Mouse (Mus musculus): ENCODE results near the gene Lnx2. TPM values are rescaled to one million over a fixed set of nuclear protein-coding genes. Genes with fewer than 3 reads are reported as not detected.
A peak's percentile ranks its signal among the peaks of the same experiment; 100 is the strongest.

Lnx2 gene
- polyA plus RNA-seq, 1 experiment from 2014 or later, result 5.0 TPM

GRCm38 (mm10) chr5:146993509-146993908 lies 82.9 kb downstream of the Lnx2 start:
- no peak for DNase-seq (ENCODE audit: low spot score)

GRCm38 (mm10) chr5:146989051-146989450 lies 87.3 kb downstream of the Lnx2 start:
- no peak for ATAC-seq (ENCODE audit: low FRiP score)
- H3K4me3 ChIP-seq (replicated peaks; ENCODE audit: low read length), result no peak overlapping the region
- H3K27ac ChIP-seq, result no peak overlapping the region

More at GRCm38 (mm10) chr5:146993509-146993908, 82.9 kb downstream of the Lnx2 start:
- WGBS, result 79% methylated on average over 8 of the region's 8 CpGs
- Histone ChIP-seq H3K4me2 (replicated peaks) (no peak overlapping the region), H3K9me3 (ENCODE audit: control insufficient read depth, low read length) (no peaks in the 10 kb centered on the region), H3K9ac (no peak overlapping the region), H3K4me3 (replicated peaks; ENCODE audit: low read length) (no peak overlapping the region), H3K36me3 (replicated peaks; ENCODE audit: control insufficient read depth, insufficient read depth) (no peaks in the 10 kb centered on the region), H3K27me3 (ENCODE audit: control insufficient read depth, insufficient read depth, low read length) (no peaks in the 10 kb centered on the region), H3K27ac (no peak overlapping the region), H3K4me1 (replicated peaks; ENCODE audit: control insufficient read depth, insufficient read depth, low read length) (no peaks in the 10 kb centered on the region)
- ATAC-seq (ENCODE audit: low FRiP score), result no peak

GRCm38 (mm10) chr5:146987588-146987987 lies 88.8 kb downstream of the Lnx2 start:
- H3K36me3 ChIP-seq (replicated peaks; ENCODE audit: control insufficient read depth, insufficient read depth), result no peaks in the 10 kb centered on the region
- no peak overlapping the region for H3K4me3 ChIP-seq (replicated peaks; ENCODE audit: low read length)
- no peak for ATAC-seq (ENCODE audit: low FRiP score)
- H3K9me3 ChIP-seq (ENCODE audit: control insufficient read depth, low read length), result no peaks in the 10 kb centered on the region
- H3K4me1 ChIP-seq (replicated peaks; ENCODE audit: control insufficient read depth, insufficient read depth, low read length), result 0 out of 2 replicates have a peak, but pooled peaks cover 9% of the 10 kb centered on the region
- H3K4me2 ChIP-seq (replicated peaks), result no peak overlapping the region
- no peak for DNase-seq (ENCODE audit: low spot score)
- H3K9ac ChIP-seq, result no peak overlapping the region
- no peak overlapping the region for H3K27ac ChIP-seq
- 76% methylated on average over 10 of the region's 10 CpGs for WGBS
- H3K27me3 ChIP-seq (ENCODE audit: control insufficient read depth, insufficient read depth, low read length), result 0 out of 2 replicates have a peak, but pooled peaks cover under 1% of the 10 kb centered on the region

More at GRCm38 (mm10) chr5:146989051-146989450, 87.3 kb downstream of the Lnx2 start:
- no peaks in the 10 kb centered on the region for H3K36me3 ChIP-seq (replicated peaks; ENCODE audit: control insufficient read depth, insufficient read depth)
- H3K27me3 ChIP-seq (ENCODE audit: control insufficient read depth, insufficient read depth, low read length), result no peaks in the 10 kb centered on the region
- H3K4me2 ChIP-seq (replicated peaks), result no peak overlapping the region
- 84% methylated on average over 5 of the region's 5 CpGs for WGBS
- no peak overlapping the region for H3K9ac ChIP-seq
- no peaks in the 10 kb centered on the region for H3K9me3 ChIP-seq (ENCODE audit: control insufficient read depth, low read length)
- DNase-seq (ENCODE audit: low spot score), result no peak
- H3K4me1 ChIP-seq (replicated peaks; ENCODE audit: control insufficient read depth, insufficient read depth, low read length), result 0 out of 2 replicates have a peak, but pooled peaks cover 9% of the 10 kb centered on the region

DNA sequence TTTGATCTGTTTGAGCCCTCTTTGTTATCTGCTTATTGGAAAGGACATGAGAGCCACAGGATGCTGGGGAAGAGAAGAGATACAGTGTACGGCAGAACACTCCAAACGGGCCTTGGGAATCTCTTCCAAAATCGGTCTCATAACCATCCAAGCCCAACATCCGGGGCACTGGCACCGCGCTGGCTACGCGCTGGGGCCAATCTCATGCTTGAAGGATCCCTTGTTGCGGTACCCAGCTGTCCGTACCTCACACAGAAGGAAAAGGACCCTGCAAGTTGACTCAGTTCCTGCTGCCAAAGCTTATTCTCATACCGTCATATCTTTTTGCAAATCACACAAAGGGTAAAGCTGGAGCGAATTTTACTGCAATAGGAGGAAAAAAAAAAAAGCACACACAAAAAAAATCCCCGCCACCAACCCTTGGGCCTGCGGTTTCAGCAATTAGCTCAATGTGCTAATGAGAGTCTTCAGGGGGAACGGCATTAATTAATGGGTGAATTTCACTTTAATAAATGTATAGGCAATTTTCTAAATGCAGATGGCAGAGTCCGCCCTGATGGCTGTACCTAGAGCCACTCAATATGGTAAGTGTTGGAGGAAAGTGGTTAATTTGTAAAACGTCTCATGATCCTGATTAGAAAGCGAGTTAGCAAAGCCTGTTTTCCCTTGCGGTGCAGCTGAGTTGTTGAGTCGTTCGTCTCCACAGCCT lies 90.5 kb downstream of the Lnx2 start:
- WGBS, result 57% methylated on average over 21 of the region's 21 CpGs
- no peak overlapping the region for H3K4me3 ChIP-seq (replicated peaks; ENCODE audit: low read length)
- ATAC-seq (ENCODE audit: low FRiP score), result no peak
- no peak overlapping the region for H3K27ac ChIP-seq
- H3K27me3 ChIP-seq (ENCODE audit: control insufficient read depth, insufficient read depth, low read length), result peaks cover 5% of the 10 kb centered on the region; the same call in 1 of the 2 replicates
- H3K36me3 ChIP-seq (replicated peaks; ENCODE audit: control insufficient read depth, insufficient read depth), result no peaks in the 10 kb centered on the region
- H3K9ac ChIP-seq, result no peak overlapping the region
- H3K4me2 ChIP-seq (replicated peaks), result peak overlapping the region; percentile 21
- 0 out of 2 replicates have a peak, but pooled peaks cover 9% of the 10 kb centered on the region for H3K4me1 ChIP-seq (replicated peaks; ENCODE audit: control insufficient read depth, insufficient read depth, low read length)
- no peak for DNase-seq (ENCODE audit: low spot score)
- H3K9me3 ChIP-seq (ENCODE audit: control insufficient read depth, low read length), result no peaks in the 10 kb centered on the region

- Histone ChIP-seq H3K36me3 (replicated peaks; ENCODE audit: control insufficient read depth, insufficient read depth) (no peaks in the 10 kb centered on the region), H3K4me1 (replicated peaks; ENCODE audit: control insufficient read depth, insufficient read depth, low read length) (0 out of 2 replicates have a peak, but pooled peaks cover 9% of the 10 kb centered on the region), H3K9me3 (ENCODE audit: control insufficient read depth, low read length) (no peaks in the 10 kb centered on the region), H3K27ac (no peak overlapping the region), H3K27me3 (ENCODE audit: control insufficient read depth, insufficient read depth, low read length) (peaks cover 5% of the 10 kb centered on the region; the same call in 1 of the 2 replicates), H3K4me3 (replicated peaks; ENCODE audit: low read length) (no peak overlapping the region), H3K9ac (no peak overlapping the region), H3K4me2 (replicated peaks) (no peak overlapping the region)
- 8% methylated on average over 8 of the region's 8 CpGs for WGBS
- DNase-seq (ENCODE audit: low spot score), result peak; percentile 73
- ATAC-seq (ENCODE audit: low FRiP score), result no peak
Observed at GRCm38 (mm10) chr5:146983216-146983615, 93.2 kb downstream of the Lnx2 start.

- Histone ChIP-seq H3K4me2 (replicated peaks) (no peak overlapping the region), H3K4me1 (replicated peaks; ENCODE audit: control insufficient read depth, insufficient read depth, low read length) (0 out of 2 replicates have a peak, but pooled peaks cover 6% of the 10 kb centered on the region), H3K36me3 (replicated peaks; ENCODE audit: control insufficient read depth, insufficient read depth) (no peaks in the 10 kb centered on the region), H3K27me3 (ENCODE audit: control insufficient read depth, insufficient read depth, low read length) (peaks cover 5% of the 10 kb centered on the region; the same call in 1 of the 2 replicates), H3K9me3 (ENCODE audit: control insufficient read depth, low read length) (no peaks in the 10 kb centered on the region), H3K9ac (no peak overlapping the region), H3K27ac (no peak overlapping the region), H3K4me3 (replicated peaks; ENCODE audit: low read length) (no peak overlapping the region)
- ATAC-seq (ENCODE audit: low FRiP score), result no peak
- WGBS, result 81% methylated on average over 6 of the region's 6 CpGs
- DNase-seq (ENCODE audit: low spot score), result no peak
Observed at GRCm38 (mm10) chr5:146981376-146981775, 95.0 kb downstream of the Lnx2 start.

DNA sequence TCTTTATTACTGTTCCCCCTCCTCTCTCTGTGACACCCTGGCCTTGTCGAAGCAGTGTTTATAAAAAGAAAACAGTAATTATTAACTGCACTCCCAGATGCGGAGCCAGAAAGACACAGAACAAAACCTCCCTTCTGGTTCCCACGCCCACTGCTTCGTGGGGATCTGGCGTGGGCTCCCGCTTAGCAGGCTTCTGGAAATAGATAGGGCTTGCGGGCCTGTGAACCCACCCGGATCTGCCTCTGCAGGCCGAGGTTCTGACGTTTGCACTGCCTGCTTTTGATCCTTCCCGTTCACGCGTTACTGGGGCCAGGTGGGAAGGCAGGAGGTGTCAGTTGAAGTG lies 101.6 kb downstream of the Lnx2 start:
- DNase-seq (ENCODE audit: low spot score), result no peak
- ATAC-seq (ENCODE audit: low FRiP score), result no peak
- H3K4me1 ChIP-seq (replicated peaks; ENCODE audit: control insufficient read depth, insufficient read depth, low read length), result no peaks in the 10 kb centered on the region
- no peaks in the 10 kb centered on the region for H3K27me3 ChIP-seq (ENCODE audit: control insufficient read depth, insufficient read depth, low read length)
- H3K4me2 ChIP-seq (replicated peaks), result no peak overlapping the region
- no peak overlapping the region for H3K27ac ChIP-seq
- H3K9ac ChIP-seq, result no peak overlapping the region
- WGBS, result 64% methylated on average over 13 of the region's 13 CpGs
- no peaks in the 10 kb centered on the region for H3K36me3 ChIP-seq (replicated peaks; ENCODE audit: control insufficient read depth, insufficient read depth)
- no peaks in the 10 kb centered on the region for H3K9me3 ChIP-seq (ENCODE audit: control insufficient read depth, low read length)
- no peak overlapping the region for H3K4me3 ChIP-seq (replicated peaks; ENCODE audit: low read length)

GRCm38 (mm10) chr5:146973858-146974780 lies 102.3 kb downstream of the Lnx2 start:
- H3K4me3 ChIP-seq (replicated peaks; ENCODE audit: low read length), result no peak overlapping the region
- H3K36me3 ChIP-seq (replicated peaks; ENCODE audit: control insufficient read depth, insufficient read depth), result no peaks in the 10 kb centered on the region
- H3K9ac ChIP-seq, result no peak overlapping the region
- no peaks in the 10 kb centered on the region for H3K9me3 ChIP-seq (ENCODE audit: control insufficient read depth, low read length)
- no peaks in the 10 kb centered on the region for H3K27me3 ChIP-seq (ENCODE audit: control insufficient read depth, insufficient read depth, low read length)
- 83% methylated on average over 25 of the region's 25 CpGs for WGBS
- no peak overlapping the region for H3K4me2 ChIP-seq (replicated peaks)
- ATAC-seq (ENCODE audit: low FRiP score), result no peak
- H3K27ac ChIP-seq, result no peak overlapping the region
- no peaks in the 10 kb centered on the region for H3K4me1 ChIP-seq (replicated peaks; ENCODE audit: control insufficient read depth, insufficient read depth, low read length)
- no peak for DNase-seq (ENCODE audit: low spot score)

GRCm38 (mm10) chr5:146973353-146973752 lies 103.0 kb downstream of the Lnx2 start:
- Histone ChIP-seq H3K4me1 (replicated peaks; ENCODE audit: control insufficient read depth, insufficient read depth, low read length) (no peaks in the 10 kb centered on the region), H3K36me3 (replicated peaks; ENCODE audit: control insufficient read depth, insufficient read depth) (no peaks in the 10 kb centered on the region), H3K27ac (no peak overlapping the region), H3K27me3 (ENCODE audit: control insufficient read depth, insufficient read depth, low read length) (no peaks in the 10 kb centered on the region), H3K4me2 (replicated peaks) (no peak overlapping the region), H3K4me3 (replicated peaks; ENCODE audit: low read length) (no peak overlapping the region), H3K9ac (no peak overlapping the region), H3K9me3 (ENCODE audit: control insufficient read depth, low read length) (no peaks in the 10 kb centered on the region)
- 91% methylated on average over 9 of the region's 9 CpGs for WGBS
- DNase-seq (ENCODE audit: low spot score) (no peak), ATAC-seq (ENCODE audit: low FRiP score) (no peak)

Measured in hindbrain, embryonic 14.5 days (tissue).